Mouse (Mus musculus) left cerebral cortex, adult 2 months (tissue): ENCODE results near the gene Styxl1. TPM values are rescaled to one million over a fixed set of nuclear protein-coding genes. Genes with fewer than 3 reads are reported as not detected.

Source experiments
- DNase-seq, 2 experiments: peaks; one replicate each; pipeline ENCODE4 v3.0.0; 2021 to 2022; ENCODE audit warnings: low spot score in 2 of 2, mixed read lengths in 1 of 2; ENCODE audit errors: extremely low spot score in 1 of 2
- H3K27ac ChIP-seq: fragments of 200-600 bp; 2 replicates; pipeline ENCODE4 v1.8.1; 2022
- H3K4me3 ChIP-seq: fragments of 200-600 bp; 2 replicates; pipeline ENCODE4 v1.8.1; 2022
- CTCF ChIP-seq: fragments of 200-600 bp; IDR thresholded peaks from 2 replicates; pipeline ENCODE4 v1.8.1; 2022; ENCODE audit warnings: antibody characterized with exemption, mild to moderate bottlenecking, moderate library complexity
- intact Hi-C: fragments of 180-260 bp; cut with DNase I; formaldehyde crosslinking; loops from one replicate; pipeline ENCODE4 v1.15.1; 2025
- total RNA-seq, 2 experiments: library from RNA; stranded (reverse); gene quantifications; 2 replicates each; pipeline ENCODE4 v1.2.3; 2021

Styxl1 gene
- total RNA-seq, 2 experiments from 2014 or later = not detected

- H3K4me3 ChIP-seq = no peak overlapping the region
- TF ChIP-seq CTCF = no peak
- no peak overlapping the region for H3K27ac ChIP-seq
- intact Hi-C loops = no loop called here
- DNase-seq = no peak
Observed at GRCm38 (mm10) chr5:135734057-135734680, 44.0 kb downstream of the Styxl1 start.

DNA sequence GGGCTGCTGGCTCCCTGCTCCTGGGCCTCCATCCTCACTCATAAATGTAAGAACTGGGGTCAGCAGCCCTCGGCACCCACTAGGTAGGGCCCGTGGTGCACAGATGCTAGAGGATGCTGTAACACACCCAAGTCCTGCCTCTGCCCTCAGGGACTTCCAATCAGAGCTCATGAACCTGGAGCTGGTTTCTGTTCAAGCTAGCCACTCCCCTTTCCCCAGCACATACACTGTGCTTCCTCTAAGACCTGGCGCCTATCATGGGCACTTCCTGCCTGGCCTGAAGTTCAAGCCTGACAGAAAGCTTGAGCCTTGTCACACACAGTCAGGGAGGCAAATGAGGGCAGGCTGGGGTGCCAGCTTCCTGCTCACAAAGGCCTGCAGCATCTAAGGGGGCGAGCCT, 45.1 kb downstream of the Styxl1 start:
- intact Hi-C loops = no loop called here
- no peak overlapping the region for H3K4me3 ChIP-seq
- DNase-seq = no peak
- H3K27ac ChIP-seq = no peak overlapping the region
- no peak for TF ChIP-seq CTCF

DNA sequence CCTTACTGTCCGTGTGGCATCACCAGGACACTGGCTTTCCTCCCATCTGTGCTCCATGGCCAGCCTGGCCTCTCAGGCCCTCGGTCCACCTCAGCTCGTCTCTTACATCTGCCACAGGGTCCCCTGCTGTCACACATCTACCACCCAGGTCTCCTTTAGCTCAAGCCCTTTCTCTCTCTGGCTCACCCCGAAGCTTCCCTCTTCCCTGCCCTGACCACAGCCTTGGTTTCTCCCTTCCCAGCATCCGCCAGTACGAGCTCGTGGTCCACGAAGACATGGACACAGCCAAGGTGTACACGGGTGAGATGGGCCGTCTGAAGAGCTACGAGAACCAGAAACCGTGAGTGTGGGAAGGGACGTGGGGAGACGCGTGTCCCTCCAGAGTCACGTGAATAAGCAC, 46.9 kb downstream of the Styxl1 start:
- intact Hi-C loops = no loop called here
- TF ChIP-seq CTCF = no peak
- DNase-seq = no peak
- Histone ChIP-seq H3K4me3 (no peak overlapping the region), H3K27ac (no peak overlapping the region)

GRCm38 (mm10) chr5:135730916-135731315, 47.3 kb downstream of the Styxl1 start:
- Histone ChIP-seq H3K4me3 (no peak overlapping the region), H3K27ac (no peak overlapping the region)
- no peak for DNase-seq
- no peak for TF ChIP-seq CTCF
- intact Hi-C loops = no loop called here

DNA sequence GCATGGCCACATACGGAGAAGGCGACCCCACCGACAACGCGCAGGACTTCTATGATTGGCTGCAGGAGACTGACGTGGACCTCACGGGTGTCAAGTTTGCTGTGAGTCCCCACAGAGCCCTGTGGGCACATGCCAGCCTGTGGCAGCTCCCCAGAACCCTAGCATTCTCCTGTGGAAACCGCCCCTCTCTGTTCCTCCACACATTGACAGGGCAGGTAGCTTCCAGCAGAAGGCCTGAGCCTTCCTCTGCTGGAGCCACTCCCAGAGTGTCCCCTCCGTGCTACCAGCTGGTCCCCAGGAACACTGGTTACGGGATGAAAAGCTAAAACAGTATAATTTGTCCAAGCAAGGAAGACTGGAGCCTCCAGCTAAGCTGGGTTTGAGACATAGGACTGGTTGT, 47.9 kb downstream of the Styxl1 start:
- intact Hi-C loops = no loop called here
- no peak for TF ChIP-seq CTCF
- H3K27ac ChIP-seq = no peak overlapping the region
- no peak for DNase-seq
- no peak overlapping the region for H3K4me3 ChIP-seq

DNA sequence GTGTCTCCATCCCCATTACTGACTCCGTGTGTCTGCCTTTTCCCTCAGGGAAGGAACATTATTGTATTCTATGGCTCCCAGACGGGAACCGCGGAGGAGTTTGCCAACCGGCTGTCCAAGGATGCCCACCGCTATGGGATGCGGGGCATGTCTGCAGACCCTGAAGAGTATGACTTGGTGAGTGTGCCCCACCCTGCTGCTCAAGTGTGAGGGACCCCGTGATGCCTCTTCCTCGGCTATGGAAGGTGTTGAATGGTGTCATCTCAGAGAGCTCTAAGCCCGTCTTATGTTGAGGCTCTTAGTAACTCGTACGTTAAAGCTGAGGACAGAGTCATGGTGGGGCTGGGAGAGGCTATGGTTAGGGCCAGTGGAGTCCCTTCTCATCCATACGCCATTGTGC, 48.8 kb downstream of the Styxl1 start:
- Histone ChIP-seq H3K4me3 (no peak overlapping the region), H3K27ac (no peak overlapping the region)
- intact Hi-C loops = no loop called here
- no peak for TF ChIP-seq CTCF
- no peak for DNase-seq

- no peak for TF ChIP-seq CTCF
- Histone ChIP-seq H3K4me3 (no peak overlapping the region), H3K27ac (no peak overlapping the region)
- intact Hi-C loops = no loop called here
- no peak for DNase-seq
Observed at GRCm38 (mm10) chr5:135728361-135728760, 49.8 kb downstream of the Styxl1 start.

DNA sequence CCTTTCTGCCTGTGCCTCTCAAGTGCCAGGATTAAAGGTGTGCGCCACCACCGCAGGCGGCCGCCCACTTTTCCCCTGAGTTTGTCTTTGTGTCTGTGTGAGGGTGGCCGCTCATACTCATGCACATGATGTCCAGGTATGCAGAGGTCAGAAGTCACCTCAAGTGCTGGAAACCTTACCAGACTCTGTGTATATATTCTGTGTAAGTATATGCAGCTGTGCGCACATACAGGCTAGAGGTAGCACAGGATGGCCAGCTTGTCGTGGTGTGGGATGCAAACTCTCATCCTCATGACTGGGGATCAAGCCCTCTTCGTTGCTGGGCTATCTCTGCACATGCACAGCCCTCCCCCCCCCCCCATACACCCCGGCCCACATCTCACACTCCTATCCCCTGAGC, 50.3 kb downstream of the Styxl1 start:
- intact Hi-C loops = no loop called here

DNA sequence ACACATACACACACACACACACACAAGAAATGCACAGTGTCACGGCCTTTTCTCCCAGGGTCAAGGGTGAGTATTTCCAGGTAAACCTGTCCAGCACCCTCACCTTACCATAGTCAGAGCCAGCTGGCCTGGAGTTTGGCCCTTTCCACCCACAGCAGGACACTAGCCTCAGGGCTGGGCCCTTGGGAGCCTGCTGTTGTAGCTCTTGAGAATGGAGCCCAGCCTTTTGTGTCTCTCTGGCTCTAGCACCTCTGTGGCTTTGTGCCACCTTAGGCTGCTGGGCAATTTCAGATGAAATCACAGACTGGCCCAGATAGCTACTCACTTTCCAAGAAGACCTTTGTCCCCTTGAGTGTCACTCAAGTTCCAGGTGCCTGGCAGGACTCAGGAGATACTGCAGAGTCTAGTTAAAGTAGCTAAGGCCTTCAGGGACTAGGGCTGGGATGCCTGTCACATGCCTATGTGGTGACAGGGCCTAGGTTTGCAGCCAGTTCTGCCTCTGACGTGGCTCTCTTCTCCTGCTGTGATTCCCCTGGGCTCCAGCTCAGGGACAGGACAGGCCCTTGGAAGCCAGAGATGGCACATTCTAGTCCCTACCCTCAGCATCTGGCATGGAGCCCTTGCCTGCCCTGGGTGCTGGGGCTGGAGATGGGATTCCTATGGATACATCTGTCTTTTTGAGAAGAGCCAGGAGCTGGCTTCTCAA, 51.4 kb downstream of the Styxl1 start:
- no peak for DNase-seq
- Histone ChIP-seq H3K27ac (no peak overlapping the region), H3K4me3 (no peak overlapping the region)
- TF ChIP-seq CTCF = no peak
- intact Hi-C loops = no loop called here

More for the DNA sequence above, 50.3 kb downstream of the Styxl1 start:
- Histone ChIP-seq H3K27ac (no peak overlapping the region), H3K4me3 (no peak overlapping the region)
- no peak for DNase-seq
- TF ChIP-seq CTCF = no peak

DNA sequence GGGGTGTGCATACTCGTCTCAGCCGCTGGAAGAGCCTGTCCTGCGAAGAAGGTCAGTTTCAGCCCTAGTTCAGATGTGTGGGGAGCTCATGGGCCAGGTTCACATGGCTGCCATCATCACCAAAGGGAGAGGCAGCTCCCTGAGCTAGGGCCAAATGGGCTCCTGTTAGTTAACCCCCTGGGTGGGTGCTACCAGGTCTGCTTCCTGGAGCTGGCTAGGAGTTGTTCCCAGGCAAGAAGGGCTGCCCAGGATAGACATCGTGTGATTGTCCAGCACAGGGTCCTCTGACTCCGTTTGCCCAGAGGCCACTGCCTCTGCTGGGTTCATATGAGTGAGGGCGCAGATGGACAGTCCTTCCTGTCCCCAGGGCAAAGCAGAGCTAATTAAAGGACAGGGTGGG, 52.2 kb downstream of the Styxl1 start:
- intact Hi-C loops = no loop called here
- DNase-seq = no peak
- TF ChIP-seq CTCF = no peak
- H3K27ac ChIP-seq = peak overlapping the region; percentile 24; the same call in 1 of the 2 replicates
- H3K4me3 ChIP-seq = no peak overlapping the region

GRCm38 (mm10) chr5:135725391-135725841, 52.8 kb downstream of the Styxl1 start:
- no peak for TF ChIP-seq CTCF
- peak; percentile 54 to 61 for DNase-seq
- H3K27ac ChIP-seq = peak overlapping the region; percentile 69
- H3K4me3 ChIP-seq = no peak overlapping the region
- intact Hi-C loops = no loop called here

DNA sequence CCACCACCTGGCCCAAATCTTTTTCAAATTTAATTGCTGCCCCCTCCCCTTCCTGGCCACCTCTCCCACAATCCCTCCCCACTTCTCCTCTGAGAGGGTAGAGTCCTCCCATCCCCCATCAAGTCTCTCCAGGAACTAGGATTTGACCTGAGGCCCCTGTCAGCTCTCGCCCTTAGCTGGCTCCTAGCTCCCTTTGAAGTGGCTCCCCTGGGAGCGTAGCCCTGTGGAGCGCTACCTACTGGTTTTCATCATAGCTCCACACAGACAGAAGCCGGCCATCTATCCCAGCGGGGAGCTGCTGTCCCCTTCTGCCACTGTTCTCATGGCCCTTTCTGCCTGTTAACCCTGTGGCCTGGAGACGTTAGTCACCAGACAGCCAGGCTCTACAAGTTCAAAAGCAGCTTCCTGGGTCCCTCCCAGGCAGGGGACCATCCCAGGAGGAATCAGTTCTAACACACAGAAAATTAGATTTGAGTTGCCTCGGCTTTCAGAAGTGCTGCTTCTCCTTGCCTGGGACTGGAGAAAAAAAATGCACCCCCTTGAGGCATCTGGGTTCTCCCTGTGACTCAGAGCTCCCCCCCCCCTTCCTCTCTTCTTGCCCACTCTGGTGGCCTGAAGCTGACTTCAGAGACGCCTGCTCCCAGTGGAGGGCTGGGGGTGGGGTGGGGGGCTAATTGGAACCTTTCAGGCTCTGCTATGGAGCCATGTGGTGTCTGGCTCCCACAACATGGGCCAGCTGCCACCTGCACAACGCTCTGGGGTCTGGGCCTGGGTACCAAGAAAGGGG, 53.5 kb downstream of the Styxl1 start:
- H3K4me3 ChIP-seq = no peak overlapping the region
- intact Hi-C loops = no loop called here

More for the DNA sequence above, 53.5 kb downstream of the Styxl1 start:
- no peak for TF ChIP-seq CTCF
- H3K27ac ChIP-seq = peak overlapping the region; percentile 69
- DNase-seq = no peak
